Mouse (Mus musculus) liver (tissue): ENCODE results near the gene Olfr576.
A peak's percentile ranks its signal among the peaks of the same experiment; 100 is the strongest.

ENCODE experiments used
- DNase-seq: peaks from one replicate; pipeline ENCODE4 v3.0.0-alpha.2; 2020; ENCODE audit warnings: mixed read lengths

Gene Olfr576

DNA sequence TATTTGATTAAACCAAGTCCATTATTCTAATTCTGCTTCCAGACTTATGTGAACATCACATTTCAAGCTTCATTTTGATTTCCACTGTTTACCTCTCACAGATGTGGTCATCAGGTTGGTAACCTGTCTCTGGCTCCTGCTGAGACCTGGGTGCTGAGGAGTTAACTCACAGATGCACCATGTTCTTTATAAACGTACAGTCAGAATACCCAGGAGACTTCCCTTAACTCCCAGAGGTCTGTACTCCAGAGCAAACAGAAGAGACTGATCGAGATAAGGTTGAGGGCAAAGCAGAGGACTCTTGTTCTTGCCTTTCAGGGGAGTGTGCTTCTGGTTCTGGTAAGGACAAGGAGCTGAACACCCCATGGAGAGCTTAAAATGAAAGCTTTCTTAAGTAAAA is at the start of gene Olfr576:
Olfr576 (plus strand) TSS at position 301 of the 400 bp plus-strand sequence.
- no peak for DNase-seq

DNA sequence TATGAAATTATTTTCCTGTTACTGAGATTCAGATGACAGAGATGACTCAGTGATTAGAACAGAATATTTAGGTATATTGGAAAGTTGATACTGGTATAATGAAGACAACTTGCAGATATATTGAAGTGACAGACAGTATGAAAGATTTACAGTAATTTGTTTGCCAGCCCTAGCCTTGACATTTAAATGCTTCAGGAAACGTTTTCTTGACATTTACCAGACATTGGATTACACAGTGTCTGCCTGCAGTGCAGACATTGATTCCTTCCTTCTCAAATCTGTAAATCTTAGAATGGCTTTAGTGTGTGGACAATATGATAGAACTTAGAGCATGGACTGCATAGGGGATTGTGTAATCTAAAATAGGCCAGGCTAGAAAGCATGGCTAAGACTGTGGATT is 47.2 kb upstream of the Olfr576 start:
- DNase-seq = no peak

DNA sequence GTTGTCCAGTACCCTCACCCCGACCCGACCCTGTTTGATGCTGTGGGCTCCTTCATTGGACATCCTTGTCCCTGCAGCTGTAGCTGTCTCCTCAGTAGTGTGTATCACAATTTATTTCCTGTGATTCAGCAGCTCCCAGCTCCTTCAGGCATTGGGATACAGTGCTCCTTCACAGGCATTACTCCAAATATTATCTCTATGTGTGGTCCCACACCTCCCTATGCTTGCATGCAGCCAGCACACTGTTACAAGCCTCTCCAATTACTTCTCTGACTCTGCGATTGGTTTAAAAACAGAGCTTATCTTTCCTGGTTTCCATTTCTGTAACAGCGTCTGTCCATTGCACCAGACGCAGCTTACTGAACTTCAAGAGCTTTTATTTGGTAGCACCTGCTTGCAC is 46.1 kb upstream of the Olfr576 start:
- DNase-seq = no peak

DNA sequence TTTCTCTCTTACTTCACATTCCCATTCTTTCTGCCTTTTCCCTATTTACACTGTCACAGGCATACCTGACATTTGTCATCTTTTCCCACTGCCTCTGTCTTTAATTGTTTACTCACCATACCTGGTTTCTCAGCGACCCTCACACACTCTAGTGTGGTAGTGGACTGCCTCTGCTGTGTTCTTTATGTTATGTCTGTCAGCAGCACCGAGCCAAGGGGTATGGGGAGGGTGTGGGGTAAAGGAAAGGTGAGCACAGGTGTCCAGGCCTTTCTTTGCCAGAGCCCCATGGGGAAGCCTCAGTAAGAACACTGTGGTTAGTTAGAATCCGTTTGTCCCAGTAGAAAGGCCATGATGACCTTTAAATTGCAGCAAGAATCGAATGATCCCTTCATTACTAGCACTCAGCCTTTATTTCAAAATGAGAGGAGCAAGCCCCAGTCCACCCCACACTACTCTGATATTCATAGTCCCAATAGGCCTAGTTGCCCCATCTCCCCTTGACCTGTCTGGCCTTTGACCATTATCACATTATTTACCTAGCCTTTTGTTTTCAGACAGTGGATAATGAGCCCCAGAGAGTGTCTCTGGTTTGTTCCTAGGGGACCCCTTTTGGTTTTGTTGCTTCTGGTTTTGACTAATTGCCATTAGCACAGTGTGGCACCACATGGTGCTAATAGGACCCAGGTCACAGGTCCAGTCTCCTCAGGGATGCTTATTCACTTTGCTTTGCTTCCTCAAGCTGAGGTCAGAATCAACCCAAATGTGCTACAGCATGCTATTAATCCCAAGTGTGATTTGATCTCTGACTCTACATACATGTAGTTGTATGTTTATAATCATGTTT is 45.2 kb upstream of the Olfr576 start, which contains the start of gene Olfr571:
Olfr571 (minus strand) TSS at position 505 of the 844 bp plus-strand sequence.
- DNase-seq = no peak

DNA sequence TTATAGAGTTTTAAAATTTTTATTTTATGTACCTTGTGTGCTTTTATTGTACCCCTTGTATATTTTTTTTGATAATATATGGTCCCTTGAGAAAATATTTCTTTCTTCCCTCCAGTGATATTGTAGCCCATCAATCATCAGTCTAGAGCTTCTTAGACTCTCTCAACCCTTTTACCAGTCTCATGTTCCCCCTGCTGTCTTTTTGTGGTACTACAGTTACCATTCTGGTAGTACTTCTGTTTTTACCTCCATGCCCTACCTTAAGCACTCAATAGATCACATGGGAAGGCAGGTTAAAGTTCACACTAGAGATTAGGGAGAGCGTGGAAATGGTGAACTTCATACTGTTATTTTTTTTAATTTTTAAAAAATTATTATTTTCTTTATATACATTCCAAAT is 42.8 kb upstream of the Olfr576 start:
- no peak for DNase-seq

DNA sequence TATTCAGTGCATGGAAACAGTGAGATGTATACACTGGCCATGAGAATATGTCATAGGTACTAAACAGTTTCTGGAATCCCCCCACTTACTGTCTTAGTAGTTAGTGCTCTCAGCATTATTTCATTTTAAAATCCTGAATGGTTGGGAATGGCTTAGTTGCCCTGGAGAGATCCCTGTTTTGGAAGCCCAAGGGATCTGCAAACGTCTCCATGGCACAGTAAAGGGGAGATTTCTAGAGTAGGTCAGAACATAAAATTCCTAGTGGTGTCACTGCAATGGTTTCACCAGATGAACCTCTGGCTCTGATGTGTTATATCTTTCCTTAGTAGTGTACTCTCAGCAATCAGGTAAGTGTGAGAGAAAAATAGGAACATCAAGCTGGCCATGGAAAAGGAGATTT is 38.4 kb upstream of the Olfr576 start, which contains the start of gene Olfr572:
Olfr572 (plus strand) TSS at position 301 of the 400 bp plus-strand sequence.
- DNase-seq = no peak

DNA sequence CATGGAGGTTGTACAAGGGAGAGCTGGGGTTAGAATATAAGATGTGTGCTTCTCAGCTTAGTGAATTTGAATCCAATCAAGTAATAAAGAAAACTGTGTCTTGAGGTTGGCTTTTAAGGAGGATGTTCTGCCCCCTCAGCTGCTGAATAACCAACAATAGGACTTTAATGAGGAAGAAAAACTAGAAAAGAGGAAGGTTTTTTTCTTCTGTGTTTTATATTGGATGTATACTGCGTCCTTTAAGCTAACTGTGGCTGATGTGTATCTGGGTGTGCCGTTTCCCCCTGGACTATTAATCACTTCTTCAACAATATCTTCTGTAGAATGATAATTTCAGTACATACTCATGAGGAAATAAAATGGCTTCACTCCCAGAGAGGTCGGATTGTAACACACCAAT is 35.4 kb upstream of the Olfr576 start:
- no peak for DNase-seq

DNA sequence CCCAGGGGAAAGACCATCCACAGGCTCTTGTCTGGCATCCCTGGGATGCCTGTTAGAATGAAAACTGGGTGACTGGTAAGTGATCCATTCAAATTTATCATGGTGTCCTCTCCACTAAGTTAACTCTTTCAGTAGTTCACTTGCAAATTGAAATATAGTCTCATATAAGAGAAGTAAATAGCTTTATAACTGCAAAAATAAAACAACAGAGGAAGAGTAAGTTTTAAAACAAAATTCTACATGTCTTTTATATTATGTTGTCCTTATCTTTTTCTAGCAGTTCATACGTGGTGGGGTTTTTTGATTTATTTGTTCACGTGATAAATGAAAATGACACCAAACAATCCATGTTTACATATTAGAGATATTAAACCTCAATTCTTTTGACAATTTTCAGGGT is 20.0 kb upstream of the Olfr576 start, which contains the start of gene Olfr573-ps1:
Olfr573-ps1 (minus strand) TSS at position 101 of the 400 bp plus-strand sequence.
- no peak for DNase-seq

DNA sequence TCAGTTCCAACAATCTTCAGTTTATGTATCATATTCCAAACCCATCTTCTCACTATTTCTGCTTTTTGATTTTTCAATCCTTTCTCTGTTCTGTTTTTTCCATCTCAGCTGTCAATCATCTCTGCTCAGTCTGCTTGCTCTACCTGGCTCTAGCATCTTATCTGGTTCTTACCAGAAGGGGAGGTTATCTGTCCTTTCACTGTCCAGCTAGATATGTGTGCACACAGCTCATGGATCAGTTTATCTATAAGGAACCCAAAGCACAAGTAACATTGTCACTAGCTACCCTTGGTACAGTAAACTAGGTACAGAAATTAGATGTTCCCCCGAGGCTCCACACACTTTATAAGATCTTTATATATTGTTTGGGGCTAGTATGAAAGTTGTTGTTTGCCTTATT is 19.0 kb upstream of the Olfr576 start:
- no peak for DNase-seq

DNA sequence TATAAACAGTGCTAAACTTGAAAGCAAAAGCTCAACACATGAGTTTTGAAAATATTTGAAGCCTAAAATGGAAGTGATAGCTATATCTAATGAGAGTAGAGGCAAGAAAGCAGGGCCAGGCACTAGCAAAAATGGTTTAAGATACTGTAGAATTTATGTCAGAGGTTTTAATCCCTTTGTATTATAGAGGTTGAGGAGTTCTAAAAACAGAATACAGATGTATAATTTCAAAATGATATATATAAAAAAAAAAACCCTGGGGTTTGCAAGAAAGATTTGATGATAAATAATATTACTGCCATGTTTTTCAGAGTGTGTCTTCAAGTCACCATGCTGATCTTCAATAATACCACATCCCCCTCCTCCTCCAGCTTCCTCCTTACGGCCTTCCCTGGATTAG is 14.3 kb upstream of the Olfr576 start, which contains the start of gene Olfr574:
Olfr574 (plus strand) TSS at position 301 of the 400 bp plus-strand sequence.
- DNase-seq = no peak

DNA sequence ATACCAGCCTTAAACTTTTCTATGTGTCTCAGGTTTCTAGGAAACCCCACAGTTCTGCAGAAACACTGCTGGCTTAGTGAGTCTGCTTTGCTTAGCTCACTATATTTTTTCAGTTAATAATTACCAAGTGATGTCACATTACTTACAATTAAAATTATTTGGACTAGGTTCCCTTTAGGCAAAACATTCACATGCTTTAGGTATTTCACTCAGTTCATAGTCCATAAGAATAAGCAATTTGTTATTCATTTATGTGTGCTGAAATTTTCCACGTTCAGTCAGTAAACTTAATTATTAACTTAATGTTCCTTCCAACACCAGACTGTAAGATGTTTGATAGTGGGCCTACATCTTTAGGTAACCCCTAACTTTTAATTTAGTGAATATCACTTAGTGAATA is 11.7 kb upstream of the Olfr576 start:
- DNase-seq = no peak

DNA sequence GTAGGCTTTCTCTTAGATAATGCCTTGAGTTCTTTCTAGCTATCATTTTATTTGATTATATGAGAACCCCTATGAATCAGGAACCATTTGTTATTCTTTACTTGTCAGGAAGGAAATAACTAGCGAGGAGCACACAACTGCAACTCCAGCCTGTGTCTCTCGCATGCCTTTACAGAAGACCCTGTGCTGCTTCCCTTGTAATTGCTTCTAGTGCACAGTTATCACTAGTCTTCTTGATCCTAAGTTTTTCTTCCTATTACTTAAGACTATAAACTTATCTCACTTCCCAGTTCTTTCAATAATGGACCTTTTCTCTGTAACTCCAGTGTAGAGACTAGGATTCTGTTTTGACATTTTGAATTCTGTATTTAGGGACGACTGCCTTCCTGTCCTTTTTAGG is 4.3 kb upstream of the Olfr576 start:
- DNase-seq = no peak

DNA sequence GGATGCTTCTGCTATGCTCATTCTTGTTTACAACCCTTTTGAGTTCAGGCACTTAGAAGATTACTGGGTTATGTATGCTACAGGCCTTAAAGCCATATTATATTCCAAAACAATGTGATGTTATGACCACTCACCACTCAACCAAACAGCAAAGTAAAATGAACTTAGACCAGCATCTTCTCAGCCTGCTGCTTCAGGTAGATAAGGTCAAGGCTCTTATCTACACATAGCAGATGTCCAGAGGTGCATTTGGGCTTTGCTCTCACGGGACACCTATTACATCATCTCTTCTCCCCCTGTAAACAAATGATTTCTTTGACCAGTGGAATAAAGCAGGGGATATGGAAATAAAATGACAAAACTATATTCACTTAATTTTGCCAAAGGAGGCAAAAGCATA is 3.9 kb upstream of the Olfr576 start, which contains the start of gene Olfr575:
Olfr575 (minus strand) TSS at position 183 of the 400 bp plus-strand sequence.
- DNase-seq = peak; percentile 33

DNA sequence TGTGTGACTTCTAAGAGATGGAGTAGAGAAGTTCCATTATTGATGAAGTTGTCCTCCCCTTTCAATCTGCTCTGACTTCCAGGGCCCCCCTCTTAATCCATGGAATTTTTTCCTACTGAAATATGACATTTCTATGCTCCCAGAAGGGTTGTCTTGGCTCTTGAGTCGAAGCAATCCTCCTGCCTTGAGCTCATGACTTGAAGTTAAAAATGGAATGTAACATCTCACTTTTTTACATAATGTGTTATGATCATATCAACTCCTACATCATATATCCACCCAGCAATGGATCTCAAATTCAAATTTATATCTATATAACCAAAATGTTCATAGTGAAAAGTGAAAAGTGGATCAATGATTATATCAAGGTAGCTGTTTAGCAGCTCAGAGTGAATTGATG is 11.9 kb downstream of the Olfr576 start:
- no peak for DNase-seq

DNA sequence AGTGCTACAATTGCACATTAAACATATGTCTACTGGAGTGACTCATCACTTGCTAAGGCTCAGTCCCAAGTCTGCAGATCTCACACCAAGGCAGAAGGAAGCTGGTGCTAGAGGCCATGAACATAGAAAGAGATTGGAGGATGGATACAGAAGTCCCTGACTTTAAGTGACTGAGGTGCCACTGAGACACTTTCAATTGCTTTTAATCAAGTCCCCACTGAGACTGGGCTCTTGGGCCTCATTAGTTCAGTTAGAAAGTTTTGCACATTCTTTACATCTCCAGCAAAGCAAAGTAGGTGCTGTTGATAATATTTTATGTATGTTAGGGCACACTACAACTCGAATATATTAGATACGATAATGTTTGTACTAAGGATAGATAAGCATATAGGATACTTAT is 13.4 kb downstream of the Olfr576 start, which contains the start of gene Olfr577:
Olfr577 (minus strand) TSS at position 101 of the 400 bp plus-strand sequence.
- DNase-seq = no peak

DNA sequence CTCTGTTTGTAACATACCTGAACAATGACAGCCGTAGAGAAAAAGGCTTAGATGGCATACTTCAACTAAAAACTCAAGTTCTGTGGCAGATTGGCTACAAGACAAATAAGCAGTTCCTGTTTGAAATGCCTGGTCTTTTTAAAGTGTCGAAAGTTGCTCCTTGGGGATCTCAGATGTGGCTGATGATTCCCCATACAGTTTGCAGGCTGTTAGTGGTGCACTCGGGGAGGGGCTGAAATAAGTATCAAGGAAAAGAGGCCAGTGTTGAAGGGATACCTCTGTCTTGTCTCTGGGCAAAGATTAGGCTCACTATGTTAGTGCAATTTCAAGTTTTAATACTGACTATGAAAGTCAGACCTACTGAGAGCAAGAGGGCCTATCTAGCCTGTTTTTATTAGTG is 26.8 kb downstream of the Olfr576 start, which contains the start of gene Olfr578:
Olfr578 (minus strand) TSS at position 101 of the 400 bp plus-strand sequence.
- DNase-seq = no peak
